Mouse (Mus musculus): ENCODE data around the gene Cenpl. TPM values are rescaled to one million over a fixed set of nuclear protein-coding genes. Genes with fewer than 3 reads are reported as not detected.

Gene Cenpl
- polyA plus RNA-seq, 1 experiment, result 4.5 TPM

DNA sequence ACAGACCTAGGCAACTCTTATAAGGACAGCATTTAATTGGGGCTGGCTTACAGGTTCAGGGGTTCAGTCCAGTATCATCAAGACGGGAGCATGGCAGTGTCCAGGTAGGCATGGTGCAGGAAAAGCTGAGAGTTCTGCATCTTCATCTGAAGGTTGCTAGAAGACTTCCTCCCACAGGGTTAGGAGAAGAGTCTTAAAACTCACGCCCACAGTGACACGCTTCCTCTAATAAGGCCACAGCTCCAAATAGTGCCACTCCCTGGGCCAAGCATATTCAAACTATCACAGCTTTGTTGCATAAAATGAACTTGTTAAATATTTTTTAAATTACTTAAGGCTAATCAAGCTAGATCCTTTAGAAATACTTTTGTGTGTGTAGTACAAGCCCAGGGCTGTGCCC is 6.7 kb downstream of the Cenpl start:
- TF ChIP-seq USF1 (IDR thresholded peaks at IDR 0.05; ENCODE audit: low read depth), result no peak
- TF ChIP-seq TCF12 (IDR thresholded peaks at IDR 0.05; ENCODE audit: insufficient read depth, poor library complexity, severe bottlenecking), result no peak
- TF ChIP-seq MYOD1 (IDR thresholded peaks at IDR 0.05; ENCODE audit: control insufficient read depth in 1 of 3, insufficient read length in 2 of 3, low read depth in 2 of 3), result no peak
- no peak for TF ChIP-seq MAX (IDR thresholded peaks at IDR 0.05; ENCODE audit: low read depth)
- no peak for TF ChIP-seq CEBPB (IDR thresholded peaks at IDR 0.05; ENCODE audit: insufficient read depth, poor library complexity, severe bottlenecking)
- TF ChIP-seq POLR2A (IDR thresholded peaks at IDR 0.05; ENCODE audit: insufficient read length, low read depth), result no peak
- TF ChIP-seq REST (IDR thresholded peaks at IDR 0.05; ENCODE audit: insufficient read depth, insufficient read length), result no peak
- TF ChIP-seq MYOG (IDR thresholded peaks at IDR 0.05; ENCODE audit: control insufficient read depth in 1 of 3, insufficient read depth in 1 of 3, insufficient read length in 2 of 3, low read depth in 2 of 3), result no peak
- no peak for TF ChIP-seq TCF3 (IDR thresholded peaks at IDR 0.05; ENCODE audit: insufficient read length, low read depth)
- no peak for TF ChIP-seq E2F4 (IDR thresholded peaks at IDR 0.05; ENCODE audit: insufficient read depth)
- no peak for TF ChIP-seq SRF (IDR thresholded peaks at IDR 0.05; ENCODE audit: control insufficient read depth, insufficient read length, low read depth)
- no peak for TF ChIP-seq POLR2AphosphoS2 (IDR thresholded peaks at IDR 0.05; ENCODE audit: insufficient read length, low read depth)
- no peak overlapping the region for H3K4me3 ChIP-seq
- peaks cover 24% of the 10 kb centered on the region for H3K79me2 ChIP-seq (ENCODE audit: control insufficient read depth, insufficient read depth)
- no peaks in the 10 kb centered on the region for H3K27me3 ChIP-seq (ENCODE audit: control insufficient read depth, insufficient read depth, insufficient read length)
- no peak overlapping the region for H3K4me2 ChIP-seq (ENCODE audit: low read depth)
- peaks cover 16% of the 10 kb centered on the region for H3K36me3 ChIP-seq (ENCODE audit: control insufficient read depth, insufficient read depth)
- H3ac ChIP-seq (ENCODE audit: control insufficient read depth, insufficient read length), result no peak overlapping the region

DNA sequence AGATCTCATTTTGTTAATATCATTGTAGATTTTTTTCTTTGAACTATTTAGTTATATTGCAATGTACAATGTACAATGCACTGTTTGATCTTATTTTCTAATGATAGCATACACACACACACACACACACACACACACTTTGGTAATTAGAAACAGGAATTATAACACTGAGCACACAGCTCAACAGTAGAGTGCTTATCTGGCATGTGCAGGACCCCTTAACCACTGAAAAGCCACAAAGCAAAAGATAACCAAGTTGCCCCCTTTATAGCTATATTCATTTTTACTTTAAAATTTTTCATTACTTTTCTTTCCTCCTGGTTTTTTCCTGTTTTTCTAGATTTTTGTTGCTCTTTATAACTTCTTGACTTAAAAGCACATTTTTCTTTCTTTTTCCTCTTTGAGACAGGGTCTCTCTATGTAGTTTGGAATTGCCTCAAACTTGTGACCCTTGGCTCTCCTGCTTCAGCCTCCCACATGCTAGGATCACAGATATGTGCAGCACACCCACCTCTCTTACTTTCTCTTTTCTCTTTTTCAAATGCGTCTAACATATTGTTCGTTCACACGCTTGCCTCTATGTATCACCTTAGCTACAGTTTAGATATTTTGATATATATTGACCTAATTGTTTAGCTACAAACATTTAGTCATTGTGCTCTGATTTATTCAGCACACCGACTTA is 29.4 kb downstream of the Cenpl start:
- Histone ChIP-seq H3K4me2 (ENCODE audit: low read depth) (no peak overlapping the region), H3K79me2 (ENCODE audit: control insufficient read depth, insufficient read depth) (no peaks in the 10 kb centered on the region), H3ac (ENCODE audit: control insufficient read depth, insufficient read length) (no peak overlapping the region), H3K4me3 (no peak overlapping the region), H3K36me3 (ENCODE audit: control insufficient read depth, insufficient read depth) (peaks cover 22% of the 10 kb centered on the region), H3K27me3 (ENCODE audit: control insufficient read depth, insufficient read depth, insufficient read length) (no peaks in the 10 kb centered on the region)
- no peak for TF ChIP-seq POLR2A (IDR thresholded peaks at IDR 0.05; ENCODE audit: insufficient read length, low read depth)
- no peak for TF ChIP-seq TCF12 (IDR thresholded peaks at IDR 0.05; ENCODE audit: insufficient read depth, poor library complexity, severe bottlenecking)
- TF ChIP-seq E2F4 (IDR thresholded peaks at IDR 0.05; ENCODE audit: insufficient read depth), result no peak
- no peak for TF ChIP-seq REST (IDR thresholded peaks at IDR 0.05; ENCODE audit: insufficient read depth, insufficient read length)
- no peak for TF ChIP-seq USF1 (IDR thresholded peaks at IDR 0.05; ENCODE audit: low read depth)
- no peak for TF ChIP-seq MYOG (IDR thresholded peaks at IDR 0.05; ENCODE audit: control insufficient read depth in 1 of 3, insufficient read depth in 1 of 3, insufficient read length in 2 of 3, low read depth in 2 of 3)
- no peak for TF ChIP-seq CEBPB (IDR thresholded peaks at IDR 0.05; ENCODE audit: insufficient read depth, poor library complexity, severe bottlenecking)
- TF ChIP-seq MAX (IDR thresholded peaks at IDR 0.05; ENCODE audit: low read depth), result no peak
- no peak for TF ChIP-seq MYOD1 (IDR thresholded peaks at IDR 0.05; ENCODE audit: control insufficient read depth in 1 of 3, insufficient read length in 2 of 3, low read depth in 2 of 3)
- TF ChIP-seq TCF3 (IDR thresholded peaks at IDR 0.05; ENCODE audit: insufficient read length, low read depth), result no peak
- no peak for TF ChIP-seq POLR2AphosphoS2 (IDR thresholded peaks at IDR 0.05; ENCODE audit: insufficient read length, low read depth)
- TF ChIP-seq SRF (IDR thresholded peaks at IDR 0.05; ENCODE audit: control insufficient read depth, insufficient read length, low read depth), result no peak

DNA sequence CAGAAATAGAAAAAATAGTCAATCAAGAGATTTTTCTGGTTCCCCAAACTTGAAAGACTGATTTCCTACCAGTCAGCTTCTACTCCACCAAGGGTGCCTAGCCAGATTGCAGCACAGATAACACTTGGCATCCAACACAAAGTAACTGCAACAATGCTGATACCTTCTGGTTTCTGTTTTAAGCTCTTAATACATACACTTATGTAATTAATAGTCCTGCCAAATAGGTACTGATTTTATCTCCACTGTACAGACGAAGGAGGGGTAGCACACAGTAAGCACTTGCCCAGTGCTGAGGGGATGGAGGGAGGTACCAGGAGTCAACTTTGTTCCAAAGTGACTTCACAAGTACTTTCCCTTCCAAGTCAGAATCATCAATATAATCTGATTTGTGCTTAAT is 33.3 kb downstream of the Cenpl start:
- no peak overlapping the region for H3K4me2 ChIP-seq (ENCODE audit: low read depth)
- H3K27me3 ChIP-seq (ENCODE audit: control insufficient read depth, insufficient read depth, insufficient read length), result no peaks in the 10 kb centered on the region
- H3K4me3 ChIP-seq, result no peak overlapping the region
- H3K36me3 ChIP-seq (ENCODE audit: control insufficient read depth, insufficient read depth), result peaks cover 42% of the 10 kb centered on the region
- TF ChIP-seq TCF3 (IDR thresholded peaks at IDR 0.05; ENCODE audit: insufficient read length, low read depth) (no peak), POLR2AphosphoS2 (IDR thresholded peaks at IDR 0.05; ENCODE audit: insufficient read length, low read depth) (no peak)
- H3ac ChIP-seq (ENCODE audit: control insufficient read depth, insufficient read length), result no peak overlapping the region
- H3K79me2 ChIP-seq (ENCODE audit: control insufficient read depth, insufficient read depth), result no peaks in the 10 kb centered on the region

DNA sequence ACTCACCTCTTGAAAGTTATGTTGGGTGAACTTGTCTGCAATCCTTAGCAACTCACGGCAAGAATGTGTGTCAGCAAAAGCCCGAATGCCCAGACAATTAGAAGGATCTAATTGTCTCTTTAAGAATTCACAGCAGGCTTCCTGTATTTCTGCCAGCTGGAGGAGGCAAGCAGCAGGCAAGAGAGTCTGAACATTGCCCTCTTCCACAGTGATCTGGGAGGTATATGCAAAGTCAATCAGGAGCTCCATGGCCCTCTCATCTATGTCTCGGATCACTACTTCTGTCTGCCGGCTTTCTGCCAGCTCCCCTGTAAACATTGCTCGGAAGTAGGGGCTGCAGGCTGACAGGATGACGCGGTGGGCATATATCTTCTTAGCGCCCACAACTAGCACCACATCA is 38.7 kb downstream of the Cenpl start:
- H3K79me2 ChIP-seq (ENCODE audit: control insufficient read depth, insufficient read depth), result no peaks in the 10 kb centered on the region
- no peaks in the 10 kb centered on the region for H3K27me3 ChIP-seq (ENCODE audit: control insufficient read depth, insufficient read depth, insufficient read length)
- H3ac ChIP-seq (ENCODE audit: control insufficient read depth, insufficient read length), result no peak overlapping the region
- no peak overlapping the region for H3K4me2 ChIP-seq (ENCODE audit: low read depth)
- TF ChIP-seq POLR2A (IDR thresholded peaks at IDR 0.05; ENCODE audit: insufficient read length, low read depth) (no peak), REST (IDR thresholded peaks at IDR 0.05; ENCODE audit: insufficient read depth, insufficient read length) (no peak), MYOG (IDR thresholded peaks at IDR 0.05; ENCODE audit: control insufficient read depth in 1 of 3, insufficient read depth in 1 of 3, insufficient read length in 2 of 3, low read depth in 2 of 3) (no peak), E2F4 (IDR thresholded peaks at IDR 0.05; ENCODE audit: insufficient read depth) (no peak), SRF (IDR thresholded peaks at IDR 0.05; ENCODE audit: control insufficient read depth, insufficient read length, low read depth) (no peak), TCF3 (IDR thresholded peaks at IDR 0.05; ENCODE audit: insufficient read length, low read depth) (no peak), POLR2AphosphoS2 (IDR thresholded peaks at IDR 0.05; ENCODE audit: insufficient read length, low read depth) (no peak), TCF12 (IDR thresholded peaks at IDR 0.05; ENCODE audit: insufficient read depth, poor library complexity, severe bottlenecking) (no peak), MAX (IDR thresholded peaks at IDR 0.05; ENCODE audit: low read depth) (no peak), MYOD1 (IDR thresholded peaks at IDR 0.05; ENCODE audit: control insufficient read depth in 1 of 3, insufficient read length in 2 of 3, low read depth in 2 of 3) (no peak), USF1 (IDR thresholded peaks at IDR 0.05; ENCODE audit: low read depth) (no peak), CEBPB (IDR thresholded peaks at IDR 0.05; ENCODE audit: insufficient read depth, poor library complexity, severe bottlenecking) (no peak)
- H3K4me3 ChIP-seq, result no peak overlapping the region
- H3K36me3 ChIP-seq (ENCODE audit: control insufficient read depth, insufficient read depth), result peaks cover 27% of the 10 kb centered on the region

DNA sequence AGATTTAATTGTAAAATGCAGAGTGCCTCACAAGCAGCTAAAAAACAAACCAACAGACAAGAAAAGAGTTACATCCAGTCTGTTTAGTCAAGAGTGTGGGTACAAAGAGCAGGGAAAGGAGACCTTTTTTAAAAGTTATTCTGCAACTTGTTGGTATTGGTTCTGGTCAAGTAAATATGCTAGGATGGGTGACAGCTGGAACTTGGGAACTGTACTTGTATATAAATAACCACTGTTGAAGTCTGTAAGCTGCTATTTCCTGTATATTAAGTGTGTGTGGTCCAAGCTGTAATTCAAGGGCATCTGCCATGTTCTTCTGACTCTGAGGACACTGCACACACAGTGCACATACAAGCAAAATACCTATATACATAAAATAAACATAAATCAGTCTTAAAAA is 44.1 kb downstream of the Cenpl start:
- no peak overlapping the region for H3ac ChIP-seq (ENCODE audit: control insufficient read depth, insufficient read length)
- no peak overlapping the region for H3K4me3 ChIP-seq
- H3K27me3 ChIP-seq (ENCODE audit: control insufficient read depth, insufficient read depth, insufficient read length), result no peaks in the 10 kb centered on the region
- H3K79me2 ChIP-seq (ENCODE audit: control insufficient read depth, insufficient read depth), result no peaks in the 10 kb centered on the region
- peak overlapping the region; percentile 8 for H3K4me2 ChIP-seq (ENCODE audit: low read depth)
- TF ChIP-seq MYOD1 (IDR thresholded peaks at IDR 0.05; ENCODE audit: control insufficient read depth in 1 of 3, insufficient read length in 2 of 3, low read depth in 2 of 3), result no peak
- peak in 1 of 3 experiments; percentile 42 for TF ChIP-seq MYOG (IDR thresholded peaks at IDR 0.05; ENCODE audit: control insufficient read depth in 1 of 3, insufficient read depth in 1 of 3, insufficient read length in 2 of 3, low read depth in 2 of 3)
- no peaks in the 10 kb centered on the region for H3K36me3 ChIP-seq (ENCODE audit: control insufficient read depth, insufficient read depth)
